Mouse (Mus musculus): ENCODE results near the gene Ndufa11. TPM values are rescaled to one million over a fixed set of nuclear protein-coding genes. Genes with fewer than 3 reads are reported as not detected.
A peak's percentile ranks its signal among the peaks of the same experiment; 100 is the strongest.

Gene Ndufa11
- polyA plus RNA-seq, 1 experiment from 2014 or later, result 42.6 TPM

GRCm38 (mm10) chr17:56761077-56761476, 43.5 kb downstream of the Ndufa11 start:
- H3K79me2 ChIP-seq (ENCODE audit: inconsistent target), result peaks cover 5% of the 10 kb centered on the region; the same call in 1 of the 2 replicates
- H3K4me3 ChIP-seq (ENCODE audit: inconsistent target), result no peak overlapping the region
- 61% methylated on average over 3 of the region's 3 CpGs for WGBS (ENCODE audit: missing documents)
- no peak overlapping the region for H3K27ac ChIP-seq
- no peaks in the 10 kb centered on the region for H3K36me3 ChIP-seq (ENCODE audit: inconsistent target)

- Histone ChIP-seq H3K27ac (no peak overlapping the region), H3K4me3 (ENCODE audit: inconsistent target) (peak overlapping the region; percentile 33; the same call in 1 of the 2 replicates), H3K79me2 (ENCODE audit: inconsistent target) (peaks cover 5% of the 10 kb centered on the region; the same call in 1 of the 2 replicates), H3K36me3 (ENCODE audit: inconsistent target) (no peaks in the 10 kb centered on the region)
- under 1% methylated on average over 28 of the region's 28 CpGs for WGBS (ENCODE audit: missing documents)
Measured at GRCm38 (mm10) chr17:56761991-56762410, 44.4 kb downstream of the Ndufa11 start.

- no peaks in the 10 kb centered on the region; the same call in 1 of the 2 replicates for H3K36me3 ChIP-seq (ENCODE audit: inconsistent target)
- 52% methylated on average over 27 of the region's 27 CpGs for WGBS (ENCODE audit: missing documents)
- no peak overlapping the region for H3K27ac ChIP-seq
- H3K4me3 ChIP-seq (ENCODE audit: inconsistent target), result no peak overlapping the region
- peaks cover 5% of the 10 kb centered on the region; the same call in 1 of the 2 replicates for H3K79me2 ChIP-seq (ENCODE audit: inconsistent target)
Measured at GRCm38 (mm10) chr17:56762769-56763731, 45.5 kb downstream of the Ndufa11 start.

- peak overlapping the region; percentile 45 for H3K4me3 ChIP-seq (ENCODE audit: inconsistent target)
- peaks cover 5% of the 10 kb centered on the region; the same call in 1 of the 2 replicates for H3K36me3 ChIP-seq (ENCODE audit: inconsistent target)
- H3K27ac ChIP-seq, result peak overlapping the region; percentile 77; the same call in 1 of the 2 replicates
- 77% methylated on average over 8 of the region's 8 CpGs for WGBS (ENCODE audit: missing documents)
- peaks cover 5% of the 10 kb centered on the region; the same call in 1 of the 2 replicates for H3K79me2 ChIP-seq (ENCODE audit: inconsistent target)
Measured at GRCm38 (mm10) chr17:56763741-56764250, 46.2 kb downstream of the Ndufa11 start.

- Histone ChIP-seq H3K27ac (peak within 1 kb of the TSS; percentile 77), H3K36me3 (ENCODE audit: inconsistent target) (peaks cover 14% of the 10 kb centered on the region; the same call in 1 of the 2 replicates), H3K79me2 (ENCODE audit: inconsistent target) (peaks cover 5% of the 10 kb centered on the region; the same call in 1 of the 2 replicates), H3K4me3 (ENCODE audit: inconsistent target) (peak within 1 kb of the TSS; percentile 45)
- 1% methylated on average over 58 of the region's 58 CpGs for WGBS (ENCODE audit: missing documents)
Measured at GRCm38 (mm10) chr17:56764474-56765354, 47.1 kb downstream of the Ndufa11 start, which contains the start of gene Dus3l. Gene Dus3l, plus strand, starts transcription at chr17:56764757.

GRCm38 (mm10) chr17:56765431-56765830, 47.9 kb downstream of the Ndufa11 start:
- Histone ChIP-seq H3K36me3 (ENCODE audit: inconsistent target) (peaks cover 14% of the 10 kb centered on the region; the same call in 1 of the 2 replicates), H3K79me2 (ENCODE audit: inconsistent target) (peaks cover 5% of the 10 kb centered on the region; the same call in 1 of the 2 replicates), H3K27ac (peak overlapping the region; percentile 77), H3K4me3 (ENCODE audit: inconsistent target) (peak overlapping the region; percentile 45)
- WGBS (ENCODE audit: missing documents), result 58% methylated on average over 12 of the region's 12 CpGs

GRCm38 (mm10) chr17:56766631-56767405, 49.3 kb downstream of the Ndufa11 start:
- H3K79me2 ChIP-seq (ENCODE audit: inconsistent target), result peaks cover 5% of the 10 kb centered on the region; the same call in 1 of the 2 replicates
- WGBS (ENCODE audit: missing documents), result 95% methylated on average over 27 of the region's 27 CpGs
- H3K4me3 ChIP-seq (ENCODE audit: inconsistent target), result no peak overlapping the region
- no peak overlapping the region for H3K27ac ChIP-seq
- H3K36me3 ChIP-seq (ENCODE audit: inconsistent target), result peaks cover 14% of the 10 kb centered on the region; the same call in 1 of the 2 replicates

- peaks cover 5% of the 10 kb centered on the region; the same call in 1 of the 2 replicates for H3K79me2 ChIP-seq (ENCODE audit: inconsistent target)
- no peak overlapping the region for H3K27ac ChIP-seq
- H3K4me3 ChIP-seq (ENCODE audit: inconsistent target), result no peak overlapping the region
- H3K36me3 ChIP-seq (ENCODE audit: inconsistent target), result peaks cover 14% of the 10 kb centered on the region; the same call in 1 of the 2 replicates
- WGBS (ENCODE audit: missing documents), result 95% methylated on average over 20 of the region's 29 CpGs
Measured at GRCm38 (mm10) chr17:56767531-56768135, 50.1 kb downstream of the Ndufa11 start.

- Histone ChIP-seq H3K27ac (no peak overlapping the region), H3K4me3 (ENCODE audit: inconsistent target) (no peak overlapping the region), H3K36me3 (ENCODE audit: inconsistent target) (peaks cover 14% of the 10 kb centered on the region; the same call in 1 of the 2 replicates), H3K79me2 (ENCODE audit: inconsistent target) (peaks cover 5% of the 10 kb centered on the region; the same call in 1 of the 2 replicates)
- 95% methylated on average over 11 of the region's 11 CpGs for WGBS (ENCODE audit: missing documents)
Measured at GRCm38 (mm10) chr17:56768941-56769340, 51.4 kb downstream of the Ndufa11 start.

GRCm38 (mm10) chr17:56769950-56770349, 52.4 kb downstream of the Ndufa11 start, which contains the start of gene Prr22:
Gene Prr22, plus strand, starts transcription at chr17:56770250.
- H3K79me2 ChIP-seq (ENCODE audit: inconsistent target), result peaks cover 5% of the 10 kb centered on the region; the same call in 1 of the 2 replicates
- H3K27ac ChIP-seq, result no peak within 1 kb of the TSS
- H3K4me3 ChIP-seq (ENCODE audit: inconsistent target), result no peak within 1 kb of the TSS
- H3K36me3 ChIP-seq (ENCODE audit: inconsistent target), result peaks cover 14% of the 10 kb centered on the region; the same call in 1 of the 2 replicates
- WGBS (ENCODE audit: missing documents), result 91% methylated on average over 5 of the region's 5 CpGs
